Mouse (Mus musculus): ENCODE measurements at regions not wholly inside any gene's neighbourhood (a gene's known extent, or its start where the extent isn't known, plus 50 kb on each side); places are given as distances from the start of the nearest gene placed in this dataset.

DNA sequence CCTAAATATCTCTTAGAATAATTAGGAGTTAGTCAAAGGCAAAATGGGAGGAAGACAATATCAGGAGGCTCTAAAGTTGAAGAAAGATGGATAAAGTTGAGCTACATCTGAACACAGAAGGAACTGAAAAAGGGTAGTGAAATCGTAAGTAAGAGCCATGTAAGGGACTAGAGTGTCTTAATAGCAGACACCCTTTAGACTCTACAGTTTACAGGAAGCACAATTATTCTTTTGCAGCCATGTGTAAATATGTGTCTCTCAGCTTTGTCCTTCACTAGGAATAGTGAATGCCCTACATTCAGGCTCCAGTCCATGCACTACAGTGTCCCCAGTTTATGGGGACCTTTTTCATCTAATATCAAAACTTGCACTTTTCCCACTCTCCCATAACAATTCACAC, 52.1 kb upstream of the Ctsc start:
- no peak overlapping the region for H3K9ac ChIP-seq
- no peaks in the 10 kb centered on the region for H3K4me1 ChIP-seq
- H3K36me3 ChIP-seq, result no peaks in the 10 kb centered on the region
- H3K4me3 ChIP-seq (replicated peaks), result no peak overlapping the region
- no peaks in the 10 kb centered on the region for H3K27me3 ChIP-seq
- no peak for ATAC-seq (replicated peaks; ENCODE audit: low FRiP score)
- H3K27ac ChIP-seq, result no peak overlapping the region
- H3K4me2 ChIP-seq, result no peak overlapping the region
- WGBS, result 64% methylated on average over 1 of the region's 1 CpGs
- no peaks in the 10 kb centered on the region for H3K9me3 ChIP-seq (replicated peaks)
